Mouse (Mus musculus) frontal cortex, postnatal 25 days (tissue): ENCODE measurements around the gene Msh5.

ENCODE experiments used
- DNase-seq, 2 experiments: peaks; one replicate each; pipeline ENCODE4 v3.0.0; 2022; ENCODE audit warnings: low spot score in 2 of 2

Msh5 gene

GRCm38 (mm10) chr17:35070556-35071229, 24.1 kb upstream of the Msh5 start:
- no peak for DNase-seq

GRCm38 (mm10) chr17:35068213-35068914, 21.8 kb upstream of the Msh5 start:
- no peak for DNase-seq

GRCm38 (mm10) chr17:35066084-35066483, 19.5 kb upstream of the Msh5 start, which contains the start of gene Mpig6b:
Gene Mpig6b (minus strand): TSS chr17:35066184.
- no peak for DNase-seq

GRCm38 (mm10) chr17:35064951-35065947, 18.7 kb upstream of the Msh5 start, which contains the start of gene Ly6g6c:
Gene Ly6g6c (plus strand): TSS chr17:35065388.
- no peak for DNase-seq

DNA sequence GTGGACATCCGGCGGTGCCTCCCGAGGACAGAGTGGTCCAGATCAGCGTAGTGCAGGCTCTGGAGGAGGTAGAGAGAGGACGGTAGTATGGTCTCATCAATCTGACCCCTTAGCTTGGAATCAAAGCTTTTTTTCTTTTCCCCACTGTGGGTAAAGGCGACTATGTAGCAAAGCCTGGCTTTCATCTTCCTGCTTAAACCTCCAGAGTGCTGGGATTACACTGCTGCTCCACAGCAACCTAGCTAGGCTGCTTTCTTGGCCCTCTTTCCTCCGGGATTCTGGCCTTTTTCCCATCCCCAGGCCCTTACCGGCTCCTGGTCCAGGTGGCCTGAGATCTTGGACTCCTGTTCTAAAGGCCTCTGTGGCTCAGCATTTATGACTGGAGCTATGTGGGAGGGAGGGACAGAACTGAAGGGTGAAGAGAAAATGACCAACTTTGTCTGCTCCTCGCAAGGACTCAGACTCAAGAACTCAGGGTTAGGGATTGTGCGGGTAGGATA, 17.9 kb upstream of the Msh5 start:
- DNase-seq: no peak

- DNase-seq: no peak
Measured at GRCm38 (mm10) chr17:35063466-35063865, 16.9 kb upstream of the Msh5 start.

DNA sequence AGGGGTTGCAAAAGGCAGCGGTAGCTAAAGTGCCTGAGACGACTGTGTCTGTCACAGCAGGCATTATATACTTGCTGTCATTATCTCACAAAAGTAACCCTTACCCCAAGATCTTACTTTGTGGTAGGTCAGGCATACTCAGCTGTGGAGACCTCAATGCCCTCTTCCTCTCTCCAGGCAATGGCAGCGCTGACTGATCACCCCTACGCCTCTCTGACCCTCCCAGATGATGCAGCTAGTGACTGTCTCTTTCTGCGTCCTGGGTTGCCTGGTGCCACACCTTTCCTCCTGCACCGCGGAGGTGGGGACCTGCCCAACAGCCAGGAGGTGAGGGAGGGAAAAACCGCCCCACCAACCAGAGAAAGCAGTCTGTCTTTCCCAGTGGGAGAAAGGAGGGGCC, 14.8 kb upstream of the Msh5 start:
- DNase-seq: no peak

DNA sequence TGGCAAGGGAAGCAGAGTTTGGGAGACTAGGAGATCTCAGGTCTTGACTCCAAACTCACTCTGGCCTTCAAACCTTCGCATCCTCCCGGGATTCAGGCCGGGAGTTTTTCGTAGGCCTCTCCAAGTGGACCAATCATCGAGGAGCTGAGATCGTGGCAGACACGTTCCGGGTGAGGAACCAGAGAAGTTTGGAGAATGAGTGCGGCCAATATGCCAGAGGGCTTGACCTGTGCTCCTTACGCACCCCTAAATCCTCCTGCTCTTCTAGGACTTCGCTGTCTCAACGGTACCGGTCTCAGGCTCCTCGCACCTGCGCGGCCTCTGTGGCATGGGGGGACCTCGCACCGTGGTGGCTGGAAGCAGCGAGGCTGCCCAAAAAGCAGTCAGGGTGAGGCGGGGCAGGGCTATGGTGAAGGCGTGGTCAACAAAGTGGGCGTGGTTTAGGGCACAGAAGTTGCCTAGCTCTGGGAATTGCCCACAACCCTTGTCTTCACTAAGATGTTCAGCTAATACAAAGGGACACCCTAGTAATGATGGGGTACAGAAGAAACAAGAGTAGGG, 14.3 kb upstream of the Msh5 start:
- no peak for DNase-seq

DNA sequence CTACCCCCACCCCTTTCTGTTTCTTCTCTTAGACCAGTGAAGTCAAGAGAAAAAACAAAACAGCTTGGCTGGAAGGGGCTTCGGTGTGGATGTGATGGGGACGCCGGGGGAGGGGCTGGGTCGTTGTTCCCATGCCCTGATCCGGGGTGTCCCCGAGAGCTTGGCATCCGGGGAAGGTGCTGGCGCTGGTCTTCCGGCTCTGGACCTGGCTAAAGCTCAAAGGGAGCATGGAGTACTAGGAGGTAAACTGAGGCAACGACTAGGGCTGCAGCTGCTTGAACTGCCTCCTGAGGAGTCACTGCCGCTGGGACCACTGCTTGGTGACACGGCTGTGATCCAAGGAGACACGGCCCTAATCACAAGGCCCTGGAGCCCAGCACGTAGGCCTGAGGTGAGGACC, 13.5 kb upstream of the Msh5 start:
- no peak for DNase-seq

GRCm38 (mm10) chr17:35058911-35059892, 12.7 kb upstream of the Msh5 start, which contains the start of gene Ddah2:
Gene Ddah2 (plus strand): TSS chr17:35059035.
- peak; percentile 51 to 60 for DNase-seq

GRCm38 (mm10) chr17:35058316-35058715, 11.8 kb upstream of the Msh5 start:
- no peak for DNase-seq

GRCm38 (mm10) chr17:35057090-35057489, 10.5 kb upstream of the Msh5 start:
- DNase-seq: no peak

GRCm38 (mm10) chr17:35055691-35056495, 9.3 kb upstream of the Msh5 start:
- no peak for DNase-seq

DNA sequence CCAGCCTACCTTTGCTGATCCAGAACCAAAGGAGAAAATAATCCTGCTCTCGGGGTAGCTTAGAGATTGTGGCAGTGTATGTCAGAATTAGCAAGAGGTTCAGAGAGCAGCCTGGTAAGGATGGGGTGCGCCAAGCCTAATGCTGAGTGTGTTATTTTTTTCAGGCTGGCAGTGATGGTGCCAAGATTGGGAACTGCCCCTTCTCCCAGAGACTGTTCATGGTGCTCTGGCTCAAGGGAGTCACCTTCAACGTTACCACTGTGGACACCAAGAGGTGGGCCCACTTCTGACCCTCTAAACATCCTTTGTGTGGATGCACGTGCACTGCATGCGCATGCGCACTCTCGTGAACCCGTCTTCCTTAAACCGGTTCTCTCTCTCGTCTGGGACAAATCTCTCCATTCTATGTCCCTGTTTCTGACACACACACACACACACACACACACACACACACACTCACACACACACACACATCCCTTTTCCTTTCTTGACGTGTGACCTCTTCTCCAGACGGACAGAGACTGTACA, 5.8 kb upstream of the Msh5 start:
- no peak for DNase-seq

GRCm38 (mm10) chr17:35051156-35052086, 4.9 kb upstream of the Msh5 start:
- no peak for DNase-seq

DNA sequence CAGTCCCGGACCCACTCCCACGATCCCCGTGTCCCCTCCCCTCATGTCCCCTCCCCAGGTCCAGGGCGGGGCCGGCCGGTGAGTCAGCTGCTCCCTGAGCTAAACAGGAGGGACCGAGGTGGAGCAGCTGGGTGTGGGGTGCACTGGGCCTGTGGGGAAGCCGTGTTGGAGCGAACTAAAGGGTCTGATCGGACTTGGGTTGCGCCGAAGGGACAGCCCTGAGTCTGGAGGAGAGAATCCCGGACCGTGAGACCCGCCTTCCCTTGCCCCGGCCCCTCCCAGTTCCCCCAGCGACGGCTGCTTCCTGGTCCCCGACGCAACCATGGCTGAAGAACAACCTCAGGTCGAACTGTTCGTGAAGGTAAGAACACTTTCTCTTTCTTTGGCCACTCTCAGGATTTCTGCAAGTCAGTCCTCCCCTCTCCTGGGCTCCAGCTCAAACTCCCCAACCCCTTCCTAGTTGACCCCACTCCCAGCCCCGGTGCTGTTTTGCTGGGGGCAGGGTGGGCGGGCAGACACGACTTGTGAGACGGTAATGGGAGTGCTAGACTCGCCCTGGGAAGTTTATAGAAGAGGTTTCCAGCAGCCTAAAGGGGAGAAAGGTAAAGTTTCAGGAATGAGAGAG, 3.7 kb upstream of the Msh5 start:
- no peak for DNase-seq

DNA sequence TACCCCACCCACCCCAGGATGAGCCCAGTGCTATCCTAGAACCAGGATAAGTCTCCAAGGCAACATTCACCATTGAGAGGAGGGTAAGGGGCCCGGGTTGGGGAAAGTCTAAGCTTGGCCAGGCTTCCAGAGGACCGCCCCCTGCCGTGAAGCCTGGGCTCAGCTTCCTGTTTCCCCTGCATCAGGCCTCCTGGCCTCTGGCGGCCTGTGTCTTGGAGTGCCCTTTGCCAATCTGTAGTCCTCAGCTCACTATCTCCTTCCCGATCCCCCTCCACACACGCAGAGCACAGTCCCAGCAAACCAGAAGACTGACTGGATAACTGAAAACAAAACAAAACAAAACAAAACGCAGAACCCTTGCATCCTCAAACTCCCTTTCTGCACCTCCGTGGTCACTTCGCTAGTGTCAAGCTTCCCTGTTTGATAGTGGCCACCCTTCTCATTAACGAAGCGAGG, 3.0 kb upstream of the Msh5 start, which contains the start of gene Clic1:
Gene Clic1, plus strand, starts transcription at position 406 of the 456 bp plus-strand sequence.
- DNase-seq: no peak
